Mouse (Mus musculus): ENCODE measurements around the gene Vmn1r234.
"Not testable (repeated sequence)": the region's sequence is repeated elsewhere in the genome, so short reads cannot be mapped to it uniquely, and the experiment has no call there.

The Vmn1r234 gene

GRCm38 (mm10) chr17:21225787-21226186 is at the start of gene Vmn1r234:
Gene Vmn1r234 (plus strand): TSS chr17:21226087.
- no peak for DNase-seq (ENCODE audit: low spot score)

DNA sequence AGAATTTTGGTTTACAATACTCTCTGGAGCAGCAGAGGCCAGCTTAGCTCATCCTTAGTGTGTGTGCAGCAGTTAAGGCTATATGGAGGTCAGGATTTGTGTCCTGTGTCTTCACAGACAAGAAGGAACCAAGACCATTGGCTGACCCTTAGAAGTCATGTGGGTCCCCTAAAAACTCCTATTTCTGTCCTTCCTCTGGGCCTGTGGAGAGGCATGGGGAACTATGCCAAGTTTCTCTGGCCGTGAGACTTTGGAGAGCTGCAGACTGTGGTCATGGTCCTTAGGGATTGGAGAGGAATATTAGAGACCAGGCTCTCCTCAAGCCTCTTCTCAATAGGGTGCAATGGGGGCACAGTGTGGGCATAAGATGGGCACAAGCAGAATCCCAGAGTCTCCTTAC is 14.8 kb upstream of the Vmn1r234 start:
- not testable (repeated sequence) for DNase-seq (ENCODE audit: low spot score)

- DNase-seq (ENCODE audit: low spot score), result peak; percentile 46
Observed at GRCm38 (mm10) chr17:21231654-21232053, 5.8 kb downstream of the Vmn1r234 start.

GRCm38 (mm10) chr17:21256111-21256510 is 30.2 kb downstream of the Vmn1r234 start, which contains the start of gene Vmn1r235:
Gene Vmn1r235 (plus strand): TSS chr17:21256411.
- no peak for DNase-seq (ENCODE audit: low spot score)

GRCm38 (mm10) chr17:21272103-21272502 is 46.2 kb downstream of the Vmn1r234 start:
- DNase-seq (ENCODE audit: low spot score), result peak; percentile 7

DNA sequence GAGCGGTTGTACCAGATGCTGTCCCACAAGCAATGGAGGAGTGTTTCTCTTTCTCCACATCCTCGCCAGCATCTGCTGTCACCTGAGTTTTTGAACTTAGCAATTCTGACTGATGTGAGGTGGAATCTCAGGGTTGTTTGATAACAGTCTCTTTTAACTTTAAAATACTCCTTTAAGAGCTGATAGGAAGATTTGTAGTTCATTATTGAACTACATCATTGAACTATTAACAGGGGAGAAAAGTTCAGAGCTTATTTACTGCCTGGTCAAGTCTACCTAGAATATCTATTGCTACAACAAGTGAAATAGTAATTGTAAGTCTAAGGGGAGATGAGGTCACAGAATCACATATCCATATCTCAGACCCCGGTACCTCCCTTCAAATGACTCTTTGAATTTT is 56.8 kb downstream of the Vmn1r234 start, which contains the start of gene Vmn1r236:
TSS of gene Vmn1r236 (plus strand) at position 301 of the 400 bp plus-strand sequence.
- no peak for DNase-seq (ENCODE audit: low spot score)

DNA sequence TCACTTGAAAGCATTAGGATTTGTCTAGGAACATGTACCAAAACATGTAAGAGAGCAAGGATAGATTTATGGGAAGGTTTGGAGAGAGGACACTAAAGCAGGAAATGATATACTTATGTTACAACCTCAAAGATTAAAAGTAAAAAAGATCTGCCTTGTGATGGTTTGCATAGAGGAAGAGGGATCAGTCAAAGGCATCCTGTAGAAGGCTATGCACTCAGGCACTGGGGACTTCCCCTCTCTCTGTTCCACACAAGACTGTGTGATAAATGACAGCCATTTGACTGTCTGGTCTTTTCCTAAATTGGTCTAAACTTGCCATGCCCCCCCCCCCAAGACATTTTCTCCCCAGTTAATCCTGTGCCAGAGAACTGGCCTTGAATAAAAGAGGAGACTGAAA is 58.5 kb downstream of the Vmn1r234 start:
- DNase-seq (ENCODE audit: low spot score), result no peak
